Mouse (Mus musculus) stomach, postnatal 0 days (tissue): ENCODE data around the gene Lrch3. TPM values are rescaled to one million over a fixed set of nuclear protein-coding genes. Genes with fewer than 3 reads are reported as not detected.

ENCODE experiments used
- ATAC-seq: fragments of 200-750 bp; cut with Nextera tagmentation; 2 replicates; pipeline ENCODE4 v1.8.0; 2017; ENCODE audit not compliant: low FRiP score, low TSS enrichment
- DNase-seq: peaks from one replicate; pipeline ENCODE4 v3.0.0-alpha.2; 2016; ENCODE audit warnings: low spot score
- H3K27ac ChIP-seq: fragments of 300-500 bp; sonication (generic); replicated peaks from 2 replicates; pipeline ENCODE4 v1.5.1; 2014; ENCODE audit warnings: mild to moderate bottlenecking, control low read depth
- H3K27me3 ChIP-seq: fragments of 300-500 bp; sonication (generic); 2 replicates; pipeline ENCODE4 v1.6.1; 2014; ENCODE audit warnings: low read length; ENCODE audit not compliant: control insufficient read depth, insufficient read depth
- H3K36me3 ChIP-seq: fragments of 300-500 bp; sonication (generic); 2 replicates; pipeline ENCODE4 v1.6.1; 2014; ENCODE audit warnings: low read length, mixed read lengths; ENCODE audit not compliant: control insufficient read depth, insufficient read depth
- H3K4me1 ChIP-seq: fragments of 300-500 bp; sonication (generic); replicated peaks from 2 replicates; pipeline ENCODE4 v1.6.1; 2014; ENCODE audit warnings: antibody characterized with exemption; ENCODE audit not compliant: control insufficient read depth, insufficient read depth
- H3K4me2 ChIP-seq: fragments of 300-500 bp; sonication (generic); replicated peaks from 2 replicates; pipeline ENCODE4 v1.6.1; 2014; ENCODE audit warnings: low read depth, mild to moderate bottlenecking, control low read depth, moderate library complexity
- H3K4me3 ChIP-seq: fragments of 300-500 bp; sonication (generic); 2 replicates; pipeline ENCODE4 v1.5.1; 2014; ENCODE audit warnings: low read depth, low read length, control low read depth
- H3K9ac ChIP-seq: fragments of 300-500 bp; sonication (generic); 2 replicates; pipeline ENCODE4 v1.6.1; 2014; ENCODE audit warnings: mild to moderate bottlenecking, low read length, control low read depth, mixed read lengths
- H3K9me3 ChIP-seq: fragments of 300-500 bp; sonication (generic); 2 replicates; pipeline ENCODE4 v1.6.1; 2016; ENCODE audit warnings: low read length; ENCODE audit not compliant: control insufficient read depth
- CTCF ChIP-seq: IDR thresholded peaks from 2 replicates; pipeline ENCODE4 v1.5.1; 2016; ENCODE audit warnings: antibody characterized with exemption, low read depth, mild to moderate bottlenecking, moderate library complexity
- EP300 ChIP-seq: optimal IDR thresholded peaks from 2 replicates; pipeline ENCODE3; 2016; ENCODE audit warnings: antibody characterized with exemption
- WGBS: fragments of 180-500 bp; shearing (Covaris S2); extraction: QIAGEN DNeasy Blood & Tissue Kit; methylation state at CpG from one replicate; pipeline ENCODE4 v1.1.7; 2014; 5-methylcytosine and 5-hydroxymethylcytosine counted together
- polyA plus RNA-seq: library from polyadenylated mRNA; unstranded; fragments of >200 nt; fragmentation: Nextera tagmentation; extraction: Ambion mirVana; gene quantifications from 2 replicates; pipeline ENCODE4 v1.2.1, GENCODE M21; 2015

The Lrch3 gene
- polyA plus RNA-seq, 1 experiment from 2014 or later: 8.1 TPM

DNA sequence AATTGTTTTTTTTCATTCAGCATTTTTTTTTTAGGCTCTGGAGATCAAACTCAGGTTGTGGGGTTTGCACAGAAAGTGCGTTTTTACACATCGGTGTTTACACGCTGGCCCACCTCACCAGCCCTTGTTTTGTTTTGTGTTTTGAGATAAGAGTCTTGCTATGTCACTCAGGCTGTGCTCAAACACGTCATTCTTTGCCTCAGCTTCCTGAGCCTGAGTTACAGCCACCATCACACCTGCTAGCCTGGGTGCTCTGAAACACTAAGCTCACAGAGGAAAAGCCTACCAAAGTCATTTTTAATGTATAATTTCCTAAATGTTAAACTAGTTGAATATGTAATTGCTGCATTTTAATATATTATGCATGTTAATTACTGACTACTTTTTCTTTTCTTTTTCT is 67.5 kb downstream of the Lrch3 start:
- no peak overlapping the region for H3K4me2 ChIP-seq
- H3K4me1 ChIP-seq: no peaks in the 10 kb centered on the region
- no peaks in the 10 kb centered on the region for H3K9me3 ChIP-seq
- no peak for ATAC-seq
- H3K27ac ChIP-seq: no peak overlapping the region
- no peak overlapping the region for H3K9ac ChIP-seq
- DNase-seq: no peak
- H3K4me3 ChIP-seq: no peak overlapping the region
- H3K36me3 ChIP-seq: peaks cover 12% of the 10 kb centered on the region; the same call in 1 of the 2 replicates
- no peaks in the 10 kb centered on the region for H3K27me3 ChIP-seq
- WGBS: 77% methylated on average over 4 of the region's 4 CpGs
- no peak for TF ChIP-seq CTCF
- no peak for TF ChIP-seq EP300

GRCm38 (mm10) chr16:32984631-32985030 is 70.7 kb downstream of the Lrch3 start:
- ATAC-seq: no peak

GRCm38 (mm10) chr16:32992158-32992557 is 78.3 kb downstream of the Lrch3 start:
- DNase-seq: no peak
- WGBS: 91% methylated on average over 5 of the region's 5 CpGs
- Histone ChIP-seq H3K4me3 (no peak overlapping the region), H3K4me1 (no peaks in the 10 kb centered on the region), H3K9ac (no peak overlapping the region), H3K9me3 (no peaks in the 10 kb centered on the region), H3K4me2 (no peak overlapping the region), H3K27me3 (no peaks in the 10 kb centered on the region), H3K36me3 (peaks cover 15% of the 10 kb centered on the region; the same call in 1 of the 2 replicates), H3K27ac (no peak overlapping the region)
- TF ChIP-seq CTCF (no peak), EP300 (no peak)
- ATAC-seq: no peak

More at GRCm38 (mm10) chr16:32984631-32985030, 70.7 kb downstream of the Lrch3 start:
- Histone ChIP-seq H3K27me3 (no peaks in the 10 kb centered on the region), H3K4me3 (no peak overlapping the region), H3K9me3 (no peaks in the 10 kb centered on the region), H3K27ac (no peak overlapping the region), H3K4me2 (no peak overlapping the region), H3K36me3 (peaks cover 9% of the 10 kb centered on the region; the same call in 1 of the 2 replicates), H3K4me1 (no peaks in the 10 kb centered on the region), H3K9ac (no peak overlapping the region)
- 91% methylated on average over 2 of the region's 2 CpGs for WGBS
- DNase-seq: no peak
- TF ChIP-seq EP300: no peak
- TF ChIP-seq CTCF: no peak

DNA sequence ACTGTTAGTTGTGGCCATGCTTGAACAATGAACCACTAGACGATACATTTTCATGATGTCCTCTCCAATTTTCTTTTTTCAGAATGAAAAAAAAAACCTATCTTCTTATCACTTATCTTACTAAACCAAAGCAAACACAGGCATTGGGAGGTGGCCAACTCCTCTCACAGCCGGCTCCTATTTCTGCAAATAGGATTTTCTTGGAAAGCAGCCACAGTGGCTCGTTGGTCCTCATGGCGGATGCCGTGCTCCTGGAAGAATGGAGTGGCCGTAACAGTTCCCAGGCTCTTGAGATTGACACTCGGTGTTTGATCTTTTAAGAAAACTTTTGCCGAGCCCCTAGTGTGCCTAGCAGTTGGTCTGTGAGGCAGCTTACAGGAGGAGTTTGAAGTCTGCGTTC is 91.3 kb downstream of the Lrch3 start:
- no peaks in the 10 kb centered on the region for H3K27me3 ChIP-seq
- peak; percentile 77 for DNase-seq
- TF ChIP-seq EP300 (no peak), CTCF (no peak)
- H3K9me3 ChIP-seq: no peaks in the 10 kb centered on the region
- H3K27ac ChIP-seq: no peak overlapping the region
- H3K9ac ChIP-seq: no peak overlapping the region
- H3K4me1 ChIP-seq: no peaks in the 10 kb centered on the region
- H3K36me3 ChIP-seq: peaks cover 12% of the 10 kb centered on the region
- WGBS: 28% methylated on average over 9 of the region's 9 CpGs
- H3K4me2 ChIP-seq: no peak overlapping the region
- no peak overlapping the region for H3K4me3 ChIP-seq
- ATAC-seq: no peak

DNA sequence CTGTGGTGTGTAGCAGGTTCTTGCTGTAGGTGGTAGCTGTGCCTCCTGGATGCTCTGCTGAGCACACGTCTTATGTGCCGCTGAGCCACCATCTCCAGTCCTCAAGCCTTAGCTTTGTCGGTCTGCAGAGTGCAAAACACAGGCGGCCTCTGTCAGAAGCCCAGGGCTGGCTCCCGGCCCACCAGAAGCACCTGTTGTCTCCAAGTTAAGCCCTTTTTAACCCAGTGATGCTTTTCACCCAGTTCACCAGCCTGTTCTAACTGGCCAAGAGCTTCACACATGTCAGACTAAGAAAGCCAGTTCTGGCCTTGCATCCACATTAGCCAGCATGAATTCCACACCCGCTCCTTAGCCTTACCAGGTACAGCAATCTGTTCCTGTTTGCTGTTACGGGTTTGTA is 93.0 kb downstream of the Lrch3 start:
- WGBS: 81% methylated on average over 7 of the region's 7 CpGs
- H3K4me1 ChIP-seq: no peaks in the 10 kb centered on the region
- H3K27me3 ChIP-seq: no peaks in the 10 kb centered on the region
- H3K4me2 ChIP-seq: no peak overlapping the region
- ATAC-seq (0 out of 2 replicates have a peak, but pooled peaks have one; percentile 17), DNase-seq (no peak)
- H3K27ac ChIP-seq: no peak overlapping the region
- H3K4me3 ChIP-seq: no peak overlapping the region
- H3K9ac ChIP-seq: no peak overlapping the region
- H3K9me3 ChIP-seq: no peaks in the 10 kb centered on the region
- TF ChIP-seq CTCF (no peak), EP300 (no peak)
- H3K36me3 ChIP-seq: peaks cover 14% of the 10 kb centered on the region

DNA sequence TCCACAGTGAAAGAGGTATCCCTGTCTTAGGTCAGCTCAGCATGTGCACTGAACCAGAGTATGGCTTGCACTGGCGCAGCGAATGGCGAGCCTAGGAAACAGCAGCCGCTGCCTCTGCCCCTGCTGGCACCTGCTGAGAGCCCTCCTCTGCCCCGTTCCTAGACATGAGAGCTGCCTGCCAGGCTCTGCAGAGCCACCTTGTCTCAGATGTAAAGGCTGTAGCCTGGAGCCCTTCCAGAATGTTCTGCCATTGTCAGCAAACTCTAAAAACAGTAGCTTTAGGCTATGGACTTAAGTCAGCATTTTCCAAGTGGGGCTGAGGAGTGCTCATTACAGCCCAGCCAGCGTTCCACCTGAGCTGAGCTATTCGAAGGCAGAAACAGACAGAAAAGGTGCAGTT is 93.5 kb downstream of the Lrch3 start:
- 91% methylated on average over 7 of the region's 7 CpGs for WGBS
- no peak overlapping the region for H3K27ac ChIP-seq
- no peak overlapping the region for H3K4me3 ChIP-seq
- H3K27me3 ChIP-seq: no peaks in the 10 kb centered on the region
- TF ChIP-seq CTCF: no peak
- TF ChIP-seq EP300: no peak
- ATAC-seq (no peak), DNase-seq (no peak)
- H3K36me3 ChIP-seq: peaks cover 17% of the 10 kb centered on the region
- H3K4me1 ChIP-seq: no peaks in the 10 kb centered on the region
- no peaks in the 10 kb centered on the region for H3K9me3 ChIP-seq
- no peak overlapping the region for H3K4me2 ChIP-seq
- H3K9ac ChIP-seq: no peak overlapping the region
